Mouse (Mus musculus) ES-Bruce4 (cell line): ENCODE results near the gene Oprm1.

Experiments used
- CTCF ChIP-seq: IDR thresholded peaks from one replicate; pipeline ENCODE4 v1.8.1; 2011; ENCODE audit warnings: low read depth, low read length
- EP300 ChIP-seq: IDR thresholded peaks from 2 replicates; pipeline ENCODE4 v1.6.1; 2011; ENCODE audit warnings: low read depth, low read length; ENCODE audit not compliant: insufficient read depth

DNA sequence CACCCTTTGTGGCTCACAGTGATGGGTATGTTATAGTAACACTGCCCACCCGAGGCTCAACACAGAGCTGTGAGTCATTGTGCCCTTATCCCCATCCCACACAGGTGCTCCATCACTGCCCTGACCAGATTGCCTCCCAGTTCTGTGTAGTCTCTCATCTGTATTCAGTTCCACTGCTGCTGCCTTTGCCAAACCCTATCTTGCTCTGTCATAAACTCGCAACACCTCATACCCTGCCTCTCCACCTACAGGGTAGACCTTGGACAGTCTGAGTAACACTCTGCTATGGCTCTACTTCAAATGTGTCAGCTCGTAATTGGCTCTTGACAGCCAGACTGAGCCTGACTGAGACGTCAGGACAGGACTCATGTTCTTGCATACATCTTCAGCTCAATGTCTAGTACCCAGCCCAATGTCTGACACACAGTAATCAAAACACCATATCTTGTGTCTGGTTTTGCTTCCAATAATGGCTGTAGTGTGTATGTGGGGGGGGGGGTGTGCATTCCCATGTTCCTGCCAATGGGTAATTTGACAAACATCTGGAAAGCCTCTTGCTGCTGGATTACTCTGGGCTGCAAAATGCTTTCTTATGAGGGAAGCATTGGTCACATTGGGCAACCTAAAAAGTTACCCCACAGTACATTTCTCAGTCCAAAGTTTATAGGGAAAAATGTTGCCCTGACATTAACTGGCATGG lies 229.2 kb downstream of the Oprm1 start:
- TF ChIP-seq EP300, result no peak
- TF ChIP-seq CTCF, result no peak
